ENCODE assay signal across 10 mouse cellular contexts in genomic region chr4:104718973-104719795, GRCm38 (mm10). TPM values are rescaled to one million over a fixed set of nuclear protein-coding genes. Genes with fewer than 3 reads are reported as not detected.
A peak's percentile ranks its signal among the peaks of the same experiment; 100 is the strongest.
DNase-seq lines count a peak whose midpoint lies in the region; ATAC-seq lines count a peak whose summit lies in the region.
"Had no signal": no experiment of that assay in that cellular context is flagged by ENCODE, and none has a peak within 500 bp of the region (broad histone marks: within the 10 kb centered on the region; RNA-seq: fewer than 3 reads in every experiment).

No protein-coding gene starts in this region.

- H3K9ac ChIP-seq in neural tube, embryonic 12.5 days: no peak overlapping the region
- no peak overlapping the region for H3K9ac ChIP-seq in neural tube, embryonic 15.5 days (replicated peaks)
- H3K9ac ChIP-seq in forebrain, embryonic 12.5 days: no peak overlapping the region
- no peak overlapping the region for H3K9ac ChIP-seq in stomach, embryonic 15.5 days

- H3K36me3 ChIP-seq in neural tube, embryonic 12.5 days: no peaks in the 10 kb centered on the region
- H3K36me3 ChIP-seq in neural tube, embryonic 15.5 days: no peaks in the 10 kb centered on the region
- no peaks in the 10 kb centered on the region for H3K36me3 ChIP-seq in forebrain, embryonic 12.5 days (replicated peaks)
- no peaks in the 10 kb centered on the region for H3K36me3 ChIP-seq in stomach, embryonic 15.5 days

- WGBS in neural tube, embryonic 12.5 days: 32% methylated on average over 13 of the region's 13 CpGs
- 23% methylated on average over 13 of the region's 13 CpGs for WGBS in neural tube, embryonic 15.5 days
- 29% methylated on average over 13 of the region's 13 CpGs for WGBS in forebrain, embryonic 12.5 days
- 40% methylated on average over 13 of the region's 13 CpGs for WGBS in stomach, embryonic 15.5 days

- H3K4me2 ChIP-seq in neural tube, embryonic 12.5 days (replicated peaks): peak overlapping the region; percentile 5; the same call in 1 of the 2 replicates
- no peak overlapping the region for H3K4me2 ChIP-seq in neural tube, embryonic 15.5 days
- H3K4me2 ChIP-seq in forebrain, embryonic 12.5 days: peak overlapping the region; percentile 13; the same call in 1 of the 2 replicates
- no peak overlapping the region for H3K4me2 ChIP-seq in stomach, embryonic 15.5 days

- H3K9me3 ChIP-seq in neural tube, embryonic 12.5 days: no peaks in the 10 kb centered on the region
- H3K9me3 ChIP-seq in neural tube, embryonic 15.5 days (replicated peaks): no peaks in the 10 kb centered on the region
- no peaks in the 10 kb centered on the region for H3K9me3 ChIP-seq in forebrain, embryonic 12.5 days
- H3K9me3 ChIP-seq in stomach, embryonic 15.5 days: no peaks in the 10 kb centered on the region

- H3K27ac ChIP-seq in neural tube, embryonic 12.5 days: no peak overlapping the region
- H3K27ac ChIP-seq in neural tube, embryonic 15.5 days (replicated peaks): no peak overlapping the region
- peak overlapping the region; percentile 81 for H3K27ac ChIP-seq in forebrain, embryonic 12.5 days
- no peak overlapping the region for H3K27ac ChIP-seq in stomach, embryonic 15.5 days

- peak; percentile 67 for ATAC-seq in neural tube, embryonic 12.5 days (ENCODE audit: low FRiP score, low read depth)
- no peak for ATAC-seq in neural tube, embryonic 15.5 days (ENCODE audit: low FRiP score)
- peak; percentile 72 for ATAC-seq in forebrain, embryonic 12.5 days (ENCODE audit: low FRiP score)
- ATAC-seq in stomach, embryonic 15.5 days (ENCODE audit: insufficient read depth, low FRiP score, low read depth): peak; percentile 76
- no peak for ATAC-seq in activated CD4-positive, CD25-positive, alpha-beta regulatory T cell, adult 4 months

- peaks cover 23% of the 10 kb centered on the region for H3K4me1 ChIP-seq in neural tube, embryonic 12.5 days
- peaks cover 28% of the 10 kb centered on the region for H3K4me1 ChIP-seq in neural tube, embryonic 15.5 days
- peaks cover 41% of the 10 kb centered on the region for H3K4me1 ChIP-seq in forebrain, embryonic 12.5 days
- H3K4me1 ChIP-seq in stomach, embryonic 15.5 days: peaks cover 4% of the 10 kb centered on the region; the same call in 1 of the 2 replicates

- peak; percentile 42 to 62 for DNase-seq in left cerebral cortex, adult 9 months (ENCODE audit: low spot score in 2 of 2)
- DNase-seq in urinary bladder, postnatal 10 days (ENCODE audit: low spot score): no peak
- DNase-seq in natural killer cell, adult 2 months (ENCODE audit: low spot score in 2 of 2): no peak

- no peak overlapping the region for H3K4me3 ChIP-seq in neural tube, embryonic 12.5 days
- no peak overlapping the region for H3K4me3 ChIP-seq in neural tube, embryonic 15.5 days (replicated peaks)
- H3K4me3 ChIP-seq in forebrain, embryonic 12.5 days (replicated peaks): no peak overlapping the region
- no peak overlapping the region for H3K4me3 ChIP-seq in stomach, embryonic 15.5 days (replicated peaks)

- H3K27me3 ChIP-seq in neural tube, embryonic 12.5 days (replicated peaks): no peaks in the 10 kb centered on the region
- no peaks in the 10 kb centered on the region for H3K27me3 ChIP-seq in neural tube, embryonic 15.5 days (replicated peaks)
- no peaks in the 10 kb centered on the region for H3K27me3 ChIP-seq in forebrain, embryonic 12.5 days
- H3K27me3 ChIP-seq in stomach, embryonic 15.5 days (replicated peaks): no peaks in the 10 kb centered on the region

RNA-seq across cellular contexts. Expression of gene C8b, which starts 46.9 kb away (rescaled TPM):
- polyA plus RNA-seq in neural tube, embryonic 12.5 days (2016; fragmentation: Nextera tagmentation; extraction: Ambion mirVana): not detected in 2 replicates
- polyA plus RNA-seq in neural tube, embryonic 15.5 days (2015; fragmentation: Nextera tagmentation; extraction: Ambion mirVana): 0.10 and 0.24 TPM in 2 replicates
- polyA plus RNA-seq in forebrain, embryonic 12.5 days (2016; fragmentation: Nextera tagmentation; extraction: Ambion mirVana): 0.09 TPM in 1 of 2 replicates, not detected in the other
- 0.68 and 2.4 TPM in 2 replicates for polyA plus RNA-seq in stomach, embryonic 15.5 days (2015; fragmentation: Nextera tagmentation; extraction: Ambion mirVana)
- not detected for polyA plus RNA-seq in activated CD4-positive, CD25-positive, alpha-beta regulatory T cell, adult 4 months (2017; shearing (Covaris generic))
- polyA plus RNA-seq: limb, embryonic 14.5 days; spleen, adult 2 months had no signal

Comparison
In these comparisons a context has a peak if more than half of its experiments do, and no peak if none do; other contexts are left out.
1. ATAC-seq: peak in neural tube, embryonic 12.5 days (single experiment), forebrain, embryonic 12.5 days (single experiment) and stomach, embryonic 15.5 days (single experiment); none in neural tube, embryonic 15.5 days (single experiment) and activated CD4-positive, CD25-positive, alpha-beta regulatory T cell, adult 4 months (single experiment).
2. H3K4me2 ChIP-seq: peak in neural tube, embryonic 12.5 days (single experiment) and forebrain, embryonic 12.5 days (single experiment); none in neural tube, embryonic 15.5 days (single experiment) and stomach, embryonic 15.5 days (single experiment).
3. DNase-seq: peak in left cerebral cortex, adult 9 months (2 of 2); none in urinary bladder, postnatal 10 days (single experiment) and natural killer cell, adult 2 months (0 of 2).